Mouse (Mus musculus) E14TG2a.4 (cell line): ENCODE data around the gene Slc35b4.

Experiments used
- CTCF ChIP-seq: conservative IDR thresholded peaks from 2 replicates; pipeline ENCODE4 v1.5.1; 2014; ENCODE audit warnings: low read length
- NANOG ChIP-seq: IDR thresholded peaks from 2 replicates; pipeline ENCODE4 v1.6.1; 2014; ENCODE audit warnings: borderline replicate concordance, low read length, mixed read lengths
- POU5F1 ChIP-seq: IDR thresholded peaks from 2 replicates; pipeline ENCODE4 v1.6.1; 2014; ENCODE audit warnings: low read length, borderline replicate concordance

DNA sequence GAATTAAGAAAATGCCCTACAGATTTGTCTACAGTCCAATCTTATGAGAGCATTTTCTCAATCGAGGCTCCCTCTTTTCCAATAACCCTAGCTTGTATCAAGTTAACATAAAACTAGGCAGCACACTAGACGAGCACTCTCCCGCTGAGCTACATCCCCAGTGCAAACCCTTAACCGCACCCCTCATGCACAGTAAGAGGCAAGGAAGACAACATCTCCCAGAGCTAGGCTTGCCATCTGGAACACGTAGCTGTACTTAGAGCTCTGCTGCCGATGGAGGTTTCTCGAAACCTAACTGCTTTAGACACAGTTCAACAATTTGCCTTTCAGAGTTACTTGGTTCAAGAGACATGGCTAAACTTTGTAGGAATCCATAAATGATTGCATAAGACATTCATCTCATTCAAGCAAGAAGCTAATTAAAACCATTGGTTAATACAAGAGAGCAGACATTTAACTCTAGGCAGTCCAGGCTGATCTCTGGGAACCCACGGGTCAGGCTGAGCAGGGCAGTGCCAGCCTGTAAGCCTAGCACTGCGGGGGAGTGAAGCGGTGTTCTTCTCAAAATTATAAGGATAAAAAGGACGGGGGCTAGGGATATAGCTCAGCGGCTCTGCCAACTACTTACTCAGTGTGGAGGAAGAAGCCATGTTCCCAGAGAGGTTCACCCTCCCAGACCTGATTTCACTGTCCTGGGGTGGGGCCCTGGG lies 5.0 kb downstream of the Slc35b4 start:
- TF ChIP-seq CTCF (no peak), NANOG (no peak), POU5F1 (no peak)
